Mouse (Mus musculus): ENCODE results near the gene Polr2b. TPM values are rescaled to one million over a fixed set of nuclear protein-coding genes. Genes with fewer than 3 reads are reported as not detected.
A peak's percentile ranks its signal among the peaks of the same experiment; 100 is the strongest.

Polr2b gene
- polyA plus RNA-seq, 1 experiment from 2014 or later = 70.8 TPM

DNA sequence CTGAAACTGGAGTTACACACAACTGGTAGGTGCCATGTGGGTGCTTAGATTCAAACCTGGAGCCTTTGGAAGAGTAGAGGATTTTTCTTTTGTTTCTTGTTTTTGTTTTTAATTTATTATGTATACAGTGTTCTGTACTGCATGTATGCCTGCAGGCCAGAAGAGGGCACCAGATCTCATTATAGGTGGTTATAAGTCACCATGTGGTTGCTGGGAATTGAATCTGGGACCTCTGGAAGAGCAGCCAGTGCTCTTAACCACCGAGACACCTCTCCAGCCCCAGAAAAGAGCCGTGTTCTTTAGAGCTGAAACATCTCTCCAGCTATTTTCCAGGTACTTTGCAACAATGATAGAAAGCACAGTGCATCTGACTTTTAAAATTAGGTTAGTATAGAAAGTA, 19.3 kb upstream of the Polr2b start:
- 93% methylated on average over 2 of the region's 2 CpGs for WGBS
- Histone ChIP-seq H3K9me3 (ENCODE audit: low read length) (no peaks in the 10 kb centered on the region), H3K4me1 (ENCODE audit: insufficient read depth, low read length) (no peaks in the 10 kb centered on the region), H3K27ac (ENCODE audit: low read length) (no peak overlapping the region), H3K4me2 (replicated peaks; ENCODE audit: low read depth, low read length) (no peak overlapping the region), H3K9ac (replicated peaks; ENCODE audit: low read length) (no peak overlapping the region), H3K36me3 (ENCODE audit: insufficient read depth, low read length) (peaks cover 68% of the 10 kb centered on the region), H3K27me3 (ENCODE audit: insufficient read depth, low read length) (no peaks in the 10 kb centered on the region), H3K4me3 (ENCODE audit: low read length) (no peak overlapping the region)
- ATAC-seq (ENCODE audit: low FRiP score, low TSS enrichment) = no peak

DNA sequence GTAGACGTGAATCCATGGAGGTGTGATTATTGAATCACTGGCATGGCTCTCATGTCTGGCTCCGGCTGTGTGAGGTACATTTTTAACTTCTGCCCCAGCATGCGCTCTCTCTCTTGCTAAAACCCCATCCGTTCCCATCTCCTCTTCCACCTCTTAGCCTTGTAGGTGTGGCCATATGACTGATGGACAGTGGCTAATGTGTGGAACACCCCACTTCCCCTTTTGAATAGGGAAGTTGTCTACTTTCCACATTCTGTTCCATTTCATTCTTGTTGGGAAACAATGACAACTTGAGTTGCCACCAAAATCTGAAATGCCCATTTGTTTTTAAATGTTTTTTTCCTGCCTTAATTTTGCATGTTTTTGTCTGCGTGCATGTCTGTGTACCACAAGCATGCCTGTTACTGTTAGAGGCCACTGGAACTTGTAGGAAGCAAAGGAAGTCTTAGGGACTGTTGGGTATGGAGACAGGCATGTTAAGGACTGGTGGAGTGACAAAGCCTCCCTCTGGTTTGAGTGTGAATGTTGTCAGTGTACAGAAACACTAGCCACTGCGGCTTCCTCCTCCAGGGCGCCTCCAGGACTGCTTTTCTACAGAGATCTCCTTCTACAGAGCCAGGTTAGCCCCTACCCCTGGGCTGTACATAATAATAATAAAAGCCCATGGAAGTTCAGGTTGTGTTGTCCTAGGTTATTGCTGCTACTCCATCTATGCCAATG, 17.0 kb upstream of the Polr2b start:
- Histone ChIP-seq H3K4me2 (replicated peaks; ENCODE audit: low read depth, low read length) (no peak overlapping the region), H3K4me1 (ENCODE audit: insufficient read depth, low read length) (no peaks in the 10 kb centered on the region), H3K9ac (replicated peaks; ENCODE audit: low read length) (no peak overlapping the region), H3K4me3 (ENCODE audit: low read length) (no peak overlapping the region), H3K9me3 (ENCODE audit: low read length) (no peaks in the 10 kb centered on the region), H3K27ac (ENCODE audit: low read length) (no peak overlapping the region), H3K36me3 (ENCODE audit: insufficient read depth, low read length) (peaks cover 65% of the 10 kb centered on the region), H3K27me3 (ENCODE audit: insufficient read depth, low read length) (no peaks in the 10 kb centered on the region)
- ATAC-seq (ENCODE audit: low FRiP score, low TSS enrichment) = no peak
- 88% methylated on average over 7 of the region's 7 CpGs for WGBS

DNA sequence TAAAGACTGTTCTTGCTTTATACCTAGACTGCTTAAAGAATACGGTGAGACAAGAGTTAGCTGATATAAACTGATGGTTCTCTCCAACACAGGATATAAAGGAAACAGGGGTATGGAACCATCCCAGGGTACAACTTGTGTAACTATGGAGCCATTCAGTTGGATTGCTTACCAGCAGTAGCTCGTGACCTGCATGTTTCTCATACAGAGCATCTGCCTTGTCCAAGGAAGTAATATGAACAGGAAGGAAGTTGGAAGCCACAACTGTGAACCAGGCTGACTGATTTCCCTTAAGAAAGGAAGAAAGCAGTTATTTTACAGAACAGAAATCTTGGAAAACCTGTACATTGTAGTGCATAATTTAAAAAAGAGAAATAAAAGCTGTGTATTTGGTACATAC, 10.5 kb upstream of the Polr2b start:
- H3K9me3 ChIP-seq (ENCODE audit: low read length) = no peaks in the 10 kb centered on the region
- H3K4me1 ChIP-seq (ENCODE audit: insufficient read depth, low read length) = no peaks in the 10 kb centered on the region
- H3K27me3 ChIP-seq (ENCODE audit: insufficient read depth, low read length) = no peaks in the 10 kb centered on the region
- H3K4me3 ChIP-seq (ENCODE audit: low read length) = no peak overlapping the region
- H3K36me3 ChIP-seq (ENCODE audit: insufficient read depth, low read length) = peaks cover 45% of the 10 kb centered on the region
- no peak for ATAC-seq (ENCODE audit: low FRiP score, low TSS enrichment)
- H3K4me2 ChIP-seq (replicated peaks; ENCODE audit: low read depth, low read length) = no peak overlapping the region
- no peak overlapping the region for H3K27ac ChIP-seq (ENCODE audit: low read length)
- 91% methylated on average over 2 of the region's 2 CpGs for WGBS
- H3K9ac ChIP-seq (replicated peaks; ENCODE audit: low read length) = no peak overlapping the region

DNA sequence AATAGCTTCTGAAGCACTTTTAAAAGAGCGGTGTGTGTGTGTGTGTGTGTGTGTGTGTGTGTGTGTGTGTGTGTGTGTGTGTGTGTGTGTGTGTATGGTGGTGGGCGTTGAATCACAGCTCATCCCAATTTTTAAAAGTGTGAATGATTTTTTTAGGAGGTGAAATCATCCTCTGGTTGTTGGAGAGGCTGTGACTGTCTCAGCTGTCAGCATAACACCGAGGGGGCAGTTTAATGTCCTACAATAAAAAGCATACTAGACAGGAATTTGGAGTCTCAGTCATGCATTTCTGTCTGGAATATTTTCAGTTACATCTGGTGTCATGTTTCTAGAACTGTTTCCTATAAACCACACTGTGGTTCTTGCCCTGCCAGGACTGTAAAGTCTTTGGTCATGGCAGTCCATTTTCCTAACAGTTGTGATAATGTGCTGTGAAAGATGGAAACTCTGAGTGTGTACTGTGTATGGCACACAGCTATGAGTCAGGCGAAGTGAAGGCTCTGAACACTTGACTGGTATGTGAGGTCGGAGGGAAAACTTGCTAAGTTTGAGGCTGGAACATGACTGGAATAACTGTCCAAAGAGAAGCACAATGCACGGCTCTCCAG, 8.5 kb upstream of the Polr2b start:
- Histone ChIP-seq H3K4me1 (ENCODE audit: insufficient read depth, low read length) (no peaks in the 10 kb centered on the region), H3K9me3 (ENCODE audit: low read length) (no peaks in the 10 kb centered on the region), H3K4me3 (ENCODE audit: low read length) (no peak overlapping the region), H3K4me2 (replicated peaks; ENCODE audit: low read depth, low read length) (no peak overlapping the region), H3K36me3 (ENCODE audit: insufficient read depth, low read length) (peaks cover 43% of the 10 kb centered on the region), H3K27ac (ENCODE audit: low read length) (no peak overlapping the region), H3K9ac (replicated peaks; ENCODE audit: low read length) (no peak overlapping the region), H3K27me3 (ENCODE audit: insufficient read depth, low read length) (no peaks in the 10 kb centered on the region)
- WGBS = 81% methylated on average over 6 of the region's 6 CpGs
- no peak for ATAC-seq (ENCODE audit: low FRiP score, low TSS enrichment)

DNA sequence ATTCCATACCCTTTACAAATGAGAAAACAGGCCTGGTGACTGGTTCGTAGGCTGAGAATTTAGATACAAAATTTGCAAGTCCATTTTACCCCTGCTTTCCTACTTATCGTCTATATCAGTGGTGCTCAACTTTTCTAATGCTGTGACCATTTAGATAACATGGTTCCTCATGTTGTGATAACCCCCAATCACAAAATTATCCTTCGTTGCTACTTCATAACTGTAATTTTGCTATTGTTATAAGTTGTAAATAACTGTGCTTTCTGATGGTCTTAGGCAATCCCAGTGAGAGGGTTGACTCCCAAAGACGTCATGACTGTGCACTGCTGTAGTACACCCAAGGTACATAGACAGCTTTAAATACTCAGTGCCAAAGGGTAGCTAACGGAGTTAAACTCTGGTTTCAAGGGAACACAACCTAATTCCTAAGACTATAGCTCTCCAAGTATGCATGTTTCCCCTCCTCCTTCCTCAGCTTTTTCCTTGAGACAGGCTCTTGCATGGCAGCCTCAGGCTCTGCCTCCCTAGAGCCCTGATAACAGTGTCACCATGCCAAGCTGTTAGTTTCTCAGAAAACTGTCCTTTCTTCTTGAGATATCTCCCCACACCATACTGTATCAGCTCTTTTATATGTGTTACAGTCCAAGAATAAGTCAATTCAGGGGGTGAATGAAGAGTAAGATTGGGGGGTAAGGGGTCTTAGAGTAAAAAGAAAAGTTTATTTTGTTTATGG, 2.0 kb upstream of the Polr2b start:
- Histone ChIP-seq H3K4me3 (ENCODE audit: low read length) (peak overlapping the region; percentile 84), H3K36me3 (ENCODE audit: insufficient read depth, low read length) (peaks cover 26% of the 10 kb centered on the region), H3K9me3 (ENCODE audit: low read length) (no peaks in the 10 kb centered on the region), H3K9ac (replicated peaks; ENCODE audit: low read length) (peak overlapping the region; percentile 73), H3K4me2 (replicated peaks; ENCODE audit: low read depth, low read length) (peak overlapping the region; percentile 95), H3K4me1 (ENCODE audit: insufficient read depth, low read length) (peaks cover 23% of the 10 kb centered on the region), H3K27me3 (ENCODE audit: insufficient read depth, low read length) (no peaks in the 10 kb centered on the region), H3K27ac (ENCODE audit: low read length) (no peak overlapping the region)
- ATAC-seq (ENCODE audit: low FRiP score, low TSS enrichment) = no peak
- WGBS = 80% methylated on average over 5 of the region's 5 CpGs

DNA sequence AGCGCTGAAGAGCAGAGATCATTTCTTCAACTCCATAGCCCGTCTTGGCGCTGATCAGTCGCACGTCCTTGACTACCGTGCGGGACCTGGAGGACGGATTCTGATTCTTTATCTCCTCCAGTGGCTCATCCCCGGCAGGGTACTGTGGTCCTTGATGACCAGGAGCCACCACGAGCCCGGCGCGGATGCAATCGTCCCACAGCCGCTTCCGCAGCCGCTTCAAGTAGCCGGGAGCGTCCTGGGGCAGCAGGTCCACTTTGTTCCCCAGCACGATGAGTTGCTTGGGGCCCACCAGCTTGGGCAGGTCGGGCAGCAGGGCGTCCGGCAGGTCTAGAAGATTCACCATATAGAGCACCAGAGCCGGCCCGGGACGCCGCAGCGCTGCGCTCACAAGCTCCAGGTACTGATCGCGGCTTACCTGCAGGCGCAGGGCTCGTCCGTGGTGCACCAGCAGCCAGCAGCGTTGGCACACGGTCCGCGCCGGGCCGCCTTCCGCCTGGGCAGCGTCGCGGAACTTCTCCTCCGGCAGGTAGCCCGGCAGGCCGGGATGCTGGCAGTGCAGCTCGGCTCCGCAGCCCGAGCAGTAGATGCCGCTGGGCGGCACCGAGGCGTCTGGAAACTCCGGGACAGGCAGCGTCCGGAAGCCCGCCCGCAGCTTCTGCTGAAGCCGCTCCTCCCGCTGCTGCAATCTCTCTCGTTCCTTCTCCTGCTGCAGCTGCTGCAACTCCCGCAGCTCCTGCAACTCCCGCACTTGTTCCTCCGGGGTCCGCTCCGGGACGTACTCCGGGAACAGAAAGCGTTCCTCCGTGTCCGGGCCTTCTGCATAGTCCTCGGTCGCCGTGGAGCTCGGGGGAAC, 668 bp upstream of the Polr2b start:
- peak; percentile 43 for ATAC-seq (ENCODE audit: low FRiP score, low TSS enrichment)
- Histone ChIP-seq H3K27me3 (ENCODE audit: insufficient read depth, low read length) (no peaks in the 10 kb centered on the region), H3K4me2 (replicated peaks; ENCODE audit: low read depth, low read length) (peak overlapping the region; percentile 95), H3K9me3 (ENCODE audit: low read length) (no peaks in the 10 kb centered on the region), H3K4me1 (ENCODE audit: insufficient read depth, low read length) (peaks cover 23% of the 10 kb centered on the region), H3K4me3 (ENCODE audit: low read length) (peak overlapping the region; percentile 84), H3K27ac (ENCODE audit: low read length) (peak overlapping the region; percentile 96; the same call in 1 of the 2 replicates), H3K9ac (replicated peaks; ENCODE audit: low read length) (peak overlapping the region; percentile 73), H3K36me3 (ENCODE audit: insufficient read depth, low read length) (peaks cover 32% of the 10 kb centered on the region)
- under 1% methylated on average over 76 of the region's 76 CpGs for WGBS

DNA sequence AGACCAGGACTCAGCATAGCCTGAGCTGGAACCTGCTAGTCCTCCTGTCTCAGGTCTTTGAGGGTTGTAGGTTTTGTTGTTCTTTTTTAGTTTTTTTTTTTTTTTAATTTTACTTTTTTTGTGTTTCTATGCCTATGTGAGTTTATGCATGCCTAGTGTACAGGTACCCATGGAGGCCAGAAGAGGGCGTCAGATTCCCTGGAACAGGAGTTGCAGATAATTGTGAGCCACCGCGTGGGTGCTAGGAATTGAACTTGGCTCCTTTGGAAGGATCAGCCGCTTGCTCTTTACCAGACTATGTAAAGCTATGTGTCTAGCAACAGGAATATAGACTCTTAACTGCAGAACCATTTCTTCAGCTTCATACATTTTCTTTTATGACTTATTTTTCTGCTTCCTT, 4.3 kb downstream of the Polr2b start:
- 98% methylated on average over 4 of the region's 4 CpGs for WGBS
- Histone ChIP-seq H3K4me2 (replicated peaks; ENCODE audit: low read depth, low read length) (no peak overlapping the region), H3K9me3 (ENCODE audit: low read length) (no peaks in the 10 kb centered on the region), H3K4me1 (ENCODE audit: insufficient read depth, low read length) (peaks cover 10% of the 10 kb centered on the region), H3K36me3 (ENCODE audit: insufficient read depth, low read length) (peaks cover 38% of the 10 kb centered on the region), H3K27me3 (ENCODE audit: insufficient read depth, low read length) (no peaks in the 10 kb centered on the region), H3K27ac (ENCODE audit: low read length) (no peak overlapping the region), H3K9ac (replicated peaks; ENCODE audit: low read length) (no peak overlapping the region), H3K4me3 (ENCODE audit: low read length) (no peak overlapping the region)
- no peak for ATAC-seq (ENCODE audit: low FRiP score, low TSS enrichment)

DNA sequence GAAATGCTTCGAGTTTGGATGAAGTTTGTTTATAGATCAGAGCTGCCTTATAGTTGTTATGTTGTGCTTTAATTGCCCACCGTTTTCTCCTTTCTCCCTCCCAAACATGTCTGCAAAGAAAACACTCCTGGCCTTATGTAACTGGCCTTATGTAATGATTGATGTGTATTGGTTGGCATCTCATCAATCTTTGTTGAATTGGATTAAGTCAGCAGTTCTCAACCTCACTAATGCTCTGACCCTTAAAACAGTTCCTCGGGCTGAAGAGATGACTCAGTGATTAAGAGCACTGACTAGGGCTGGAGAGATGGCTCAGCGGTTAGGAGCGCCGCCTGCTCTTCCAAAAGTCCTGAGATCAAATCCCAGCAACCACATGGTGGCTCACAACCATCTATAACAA, 5.0 kb downstream of the Polr2b start:
- H3K36me3 ChIP-seq (ENCODE audit: insufficient read depth, low read length) = peaks cover 42% of the 10 kb centered on the region
- WGBS = 92% methylated on average over 6 of the region's 6 CpGs

DNA sequence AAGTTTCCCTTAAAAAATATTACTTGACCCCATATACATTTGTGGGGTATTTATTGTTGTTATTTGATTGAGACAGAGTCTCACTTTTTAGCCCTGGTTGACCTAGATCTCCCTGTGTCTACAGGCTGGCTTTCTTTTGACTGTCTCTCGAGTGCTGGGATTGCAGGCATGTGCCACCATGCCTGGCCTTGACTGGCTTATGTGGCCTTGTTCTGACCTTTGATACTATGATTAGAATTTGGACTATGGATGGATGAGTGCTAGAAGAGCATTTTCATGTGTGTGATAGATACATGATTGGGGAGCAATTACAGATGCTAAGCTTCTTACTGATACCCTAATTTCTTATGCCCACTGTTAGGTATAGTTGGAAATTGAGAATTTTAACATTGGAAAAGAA, 15.0 kb downstream of the Polr2b start:
- Histone ChIP-seq H3K9ac (replicated peaks; ENCODE audit: low read length) (no peak overlapping the region), H3K27me3 (ENCODE audit: insufficient read depth, low read length) (no peaks in the 10 kb centered on the region), H3K27ac (ENCODE audit: low read length) (no peak overlapping the region), H3K36me3 (ENCODE audit: insufficient read depth, low read length) (peaks cover 83% of the 10 kb centered on the region), H3K4me3 (ENCODE audit: low read length) (no peak overlapping the region), H3K4me2 (replicated peaks; ENCODE audit: low read depth, low read length) (no peak overlapping the region), H3K4me1 (ENCODE audit: insufficient read depth, low read length) (no peaks in the 10 kb centered on the region), H3K9me3 (ENCODE audit: low read length) (no peaks in the 10 kb centered on the region)
- WGBS = 86% methylated on average over 1 of the region's 1 CpGs
- no peak for ATAC-seq (ENCODE audit: low FRiP score, low TSS enrichment)

More for the DNA sequence above, 5.0 kb downstream of the Polr2b start:
- Histone ChIP-seq H3K4me3 (ENCODE audit: low read length) (no peak overlapping the region), H3K4me1 (ENCODE audit: insufficient read depth, low read length) (peaks cover 10% of the 10 kb centered on the region), H3K9me3 (ENCODE audit: low read length) (no peaks in the 10 kb centered on the region), H3K27ac (ENCODE audit: low read length) (no peak overlapping the region), H3K9ac (replicated peaks; ENCODE audit: low read length) (no peak overlapping the region), H3K4me2 (replicated peaks; ENCODE audit: low read depth, low read length) (no peak overlapping the region), H3K27me3 (ENCODE audit: insufficient read depth, low read length) (no peaks in the 10 kb centered on the region)
- no peak for ATAC-seq (ENCODE audit: low FRiP score, low TSS enrichment)
